Mouse (Mus musculus) spleen, adult 2 months (tissue): ENCODE results near the gene Nes.

Experiments
- CTCF ChIP-seq: fragments of 200-500 bp; IDR thresholded peaks from 2 replicates; pipeline ENCODE4 v1.5.1; 2011; ENCODE audit warnings: mild to moderate bottlenecking, inconsistent platforms; ENCODE audit not compliant: insufficient read depth, insufficient read length, insufficient replicate concordance; ENCODE audit errors: extremely low read depth
- POLR2A ChIP-seq: fragments of 200-500 bp; IDR thresholded peaks from 2 replicates; pipeline ENCODE4 v1.6.1; 2011; ENCODE audit warnings: low read depth, low read length, inconsistent platforms

DNA sequence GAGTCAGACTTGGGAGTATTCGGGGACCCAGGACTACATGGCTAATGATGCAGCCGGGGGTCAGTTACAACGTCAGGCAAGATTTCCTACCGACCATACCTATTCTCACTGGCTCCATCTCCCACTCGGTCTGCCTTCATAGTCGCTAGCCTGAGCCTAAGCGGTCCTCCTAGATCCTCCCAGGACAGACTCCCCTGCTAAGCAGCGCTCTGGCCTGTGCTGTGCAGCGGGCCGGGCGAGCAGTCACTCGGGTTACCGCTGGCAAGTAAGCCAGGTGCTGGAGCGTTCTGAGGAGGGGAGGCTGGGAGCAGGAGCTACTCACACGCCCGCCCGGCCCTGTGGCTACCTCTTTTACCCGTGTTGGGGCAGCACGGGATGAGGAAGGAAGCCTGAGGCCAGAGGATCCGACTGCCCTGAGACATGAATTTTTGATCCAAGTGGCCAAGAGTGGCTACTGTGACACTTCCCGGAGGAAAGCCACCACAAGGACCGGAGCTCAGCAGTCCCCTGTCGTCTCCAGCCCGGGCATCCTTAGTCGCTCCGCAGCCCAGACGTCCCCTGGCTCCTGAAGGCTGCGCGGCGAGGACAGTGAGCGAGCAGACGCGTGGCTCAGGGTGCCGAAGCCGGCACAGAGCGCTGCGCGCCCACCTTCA, 28.5 kb downstream of the Nes start:
- TF ChIP-seq CTCF (no peak), POLR2A (no peak)
